Mouse (Mus musculus) brain, embryonic 18.5 days (tissue): ENCODE measurements around the gene Ece2.

Experiments used
- DNase-seq: peaks from one replicate; pipeline ENCODE4 v3.0.0-alpha.2; 2012; ENCODE audit warnings: low read depth, low spot score

Ece2 gene

GRCm38 (mm10) chr16:20629731-20630634 is at the start of gene Ece2:
Gene Ece2, plus strand, starts transcription at chr16:20629828.
- no peak for DNase-seq

- no peak for DNase-seq
Measured at GRCm38 (mm10) chr16:20589366-20589938, 40.2 kb upstream of the Ece2 start, which contains the start of gene Vwa5b2. Gene Vwa5b2, plus strand, starts transcription at chr16:20589471.

- no peak for DNase-seq
Measured at GRCm38 (mm10) chr16:20589939-20590679, 39.5 kb upstream of the Ece2 start.

- no peak for DNase-seq
Measured at GRCm38 (mm10) chr16:20590680-20591038, 39.0 kb upstream of the Ece2 start.

- DNase-seq: no peak
Measured at GRCm38 (mm10) chr16:20591076-20591705, 38.4 kb upstream of the Ece2 start.

GRCm38 (mm10) chr16:20595060-20595673 is 34.5 kb upstream of the Ece2 start:
- DNase-seq: no peak

- no peak for DNase-seq
Measured at GRCm38 (mm10) chr16:20595737-20596136, 33.9 kb upstream of the Ece2 start.

- no peak for DNase-seq
Measured at GRCm38 (mm10) chr16:20596687-20597441, 32.8 kb upstream of the Ece2 start.

GRCm38 (mm10) chr16:20600511-20600910 is 29.1 kb upstream of the Ece2 start:
- DNase-seq: no peak

GRCm38 (mm10) chr16:20604705-20605104 is 24.9 kb upstream of the Ece2 start:
- DNase-seq: no peak

- DNase-seq: no peak
Measured at GRCm38 (mm10) chr16:20610501-20611356, 18.9 kb upstream of the Ece2 start.

- no peak for DNase-seq
Measured at GRCm38 (mm10) chr16:20611357-20612227, 18.0 kb upstream of the Ece2 start, which contains the start of the genes Eef1akmt4, Gm49333 and Alg3. Gene Eef1akmt4, plus strand, starts transcription at chr16:20611593. Gene Gm49333, plus strand, starts transcription at chr16:20611610. Gene Alg3, minus strand, starts transcription at chr16:20611735.

- DNase-seq: no peak
Measured at GRCm38 (mm10) chr16:20619541-20620398, 9.9 kb upstream of the Ece2 start.

- no peak for DNase-seq
Measured at GRCm38 (mm10) chr16:20620399-20620735, 9.3 kb upstream of the Ece2 start.

- no peak for DNase-seq
Measured at GRCm38 (mm10) chr16:20620751-20621190, 8.9 kb upstream of the Ece2 start.

- no peak for DNase-seq
Measured at GRCm38 (mm10) chr16:20621191-20621990, 8.2 kb upstream of the Ece2 start, which contains the start of gene Camk2n2. Gene Camk2n2, minus strand, starts transcription at chr16:20621287.
